Mouse (Mus musculus) liver, adult 2 months (tissue): Measurements from ENCODE around the gene Cep57l1. TPM values are rescaled to one million over a fixed set of nuclear protein-coding genes. Genes with fewer than 3 reads are reported as not detected.
A peak's percentile ranks its signal among the peaks of the same experiment; 100 is the strongest.

Source experiments
- DNase-seq: peaks from one replicate; pipeline ENCODE4 v3.0.0-alpha.2; 2011; ENCODE audit warnings: low read depth, low spot score; ENCODE audit errors: extremely low read depth
- H3K27ac ChIP-seq: fragments of 200-500 bp; replicated peaks from 2 replicates; pipeline ENCODE4 v1.5.1; 2012; ENCODE audit warnings: low read depth, mild to moderate bottlenecking, control low read depth, inconsistent platforms, low read length; ENCODE audit not compliant: insufficient read depth
- H3K27me3 ChIP-seq: fragments of 200-500 bp; 2 replicates; pipeline ENCODE4 v1.6.1; 2012; ENCODE audit warnings: mild to moderate bottlenecking, moderate library complexity, low read length, inconsistent platforms; ENCODE audit not compliant: control insufficient read depth, insufficient read depth
- H3K36me3 ChIP-seq: fragments of 200-500 bp; 2 replicates; pipeline ENCODE4 v1.6.1; 2012; ENCODE audit warnings: low read length, inconsistent platforms; ENCODE audit not compliant: control insufficient read depth, insufficient read depth
- H3K4me1 ChIP-seq: fragments of 200-500 bp; 2 replicates; pipeline ENCODE4 v1.6.1; 2011; ENCODE audit warnings: low read length; ENCODE audit not compliant: control insufficient read depth, insufficient read depth
- H3K4me3 ChIP-seq: fragments of 200-500 bp; 2 replicates; pipeline ENCODE4 v1.5.1; 2011; ENCODE audit warnings: low read depth, mild to moderate bottlenecking, control low read depth, low read length, moderate library complexity; ENCODE audit not compliant: insufficient read depth
- H3K79me2 ChIP-seq: fragments of 200-500 bp; 2 replicates; pipeline ENCODE4 v1.6.1; 2012; ENCODE audit warnings: inconsistent platforms, mild to moderate bottlenecking, low read length, moderate library complexity; ENCODE audit not compliant: control insufficient read depth, insufficient read depth
- H3K9ac ChIP-seq: fragments of 200-500 bp; 2 replicates; pipeline ENCODE4 v1.6.1; 2012; ENCODE audit warnings: low read depth, mild to moderate bottlenecking, control low read depth, inconsistent platforms, low read length
- CTCF ChIP-seq: fragments of 200-500 bp; IDR thresholded peaks from 2 replicates; pipeline ENCODE4 v1.5.1; 2011; ENCODE audit warnings: low read depth, low read length, control low read depth
- POLR2A ChIP-seq: fragments of 200-500 bp; IDR thresholded peaks from 2 replicates; pipeline ENCODE4 v1.6.1; 2011; ENCODE audit warnings: low read length, control low read depth; ENCODE audit not compliant: insufficient read depth; ENCODE audit errors: extremely low read depth
- WGBS: fragments of 180-500 bp; shearing (Covaris S2); methylation state at CpG from one replicate; pipeline ENCODE4 v1.1.7; 2018; 5-methylcytosine and 5-hydroxymethylcytosine counted together
- polyA plus RNA-seq: library from polyadenylated mRNA; depleted of rRNA; stranded (reverse); fragments of >200 nt; gene quantifications from 2 replicates; pipeline ENCODE4 v1.2.3, GENCODE M21; 2012; rRNA removed
- total RNA-seq: library from RNA; depleted of rRNA; stranded (reverse); fragments of >200 nt; gene quantifications from 2 replicates; pipeline ENCODE4 v1.2.3, GENCODE M21; 2014; rRNA removed

Cep57l1 gene
- total RNA-seq (8.4 and 9.2 TPM in 2 replicates), polyA plus RNA-seq (0.82 and 0.83 TPM in 2 replicates)

DNA sequence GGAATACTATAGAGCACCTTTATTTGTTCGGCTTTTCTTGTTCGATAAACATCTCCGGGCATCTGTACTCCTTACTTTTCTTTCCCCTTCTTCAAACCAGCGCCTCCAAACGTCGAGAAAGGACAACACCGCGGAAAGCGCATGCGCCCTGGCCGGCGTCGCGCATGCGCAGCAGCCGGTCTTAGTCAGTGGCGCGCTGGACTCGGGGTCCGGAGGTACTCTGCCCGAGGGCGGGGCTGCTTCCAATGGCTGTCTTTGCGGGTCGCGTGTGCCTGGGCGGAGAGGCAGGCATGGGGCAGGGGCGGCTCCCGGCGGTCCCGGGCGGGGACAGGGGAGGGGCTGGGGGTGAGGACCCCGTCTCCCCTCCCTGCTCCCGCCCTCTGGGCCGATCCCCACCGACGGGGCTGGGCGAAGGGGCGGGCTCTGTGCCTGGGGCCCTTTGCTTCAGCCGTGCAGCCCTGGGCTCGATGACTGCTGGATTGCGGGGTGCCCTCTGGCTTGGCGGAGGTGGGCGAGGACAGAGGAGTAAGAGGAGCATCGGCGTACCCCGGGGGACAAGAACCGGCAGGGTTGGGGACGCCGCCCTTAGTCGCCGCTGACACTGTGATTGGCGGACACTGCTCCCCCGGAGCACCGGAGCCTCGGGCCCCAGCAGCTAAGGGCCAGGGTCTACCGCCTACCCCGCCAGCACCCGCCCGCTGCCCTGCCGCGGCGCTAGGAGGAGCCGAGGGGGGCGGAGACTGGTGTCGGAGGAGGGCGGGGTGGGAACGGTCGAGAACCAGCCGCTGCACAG, at the start of gene Cep57l1, which contains the start of gene Sesn1:
Gene Cep57l1 (minus strand): TSS at position 101 of the 793 bp plus-strand sequence.
Gene Sesn1 (plus strand): TSS at position 165 of the 793 bp plus-strand sequence.
- DNase-seq, result peak; percentile 86

DNA sequence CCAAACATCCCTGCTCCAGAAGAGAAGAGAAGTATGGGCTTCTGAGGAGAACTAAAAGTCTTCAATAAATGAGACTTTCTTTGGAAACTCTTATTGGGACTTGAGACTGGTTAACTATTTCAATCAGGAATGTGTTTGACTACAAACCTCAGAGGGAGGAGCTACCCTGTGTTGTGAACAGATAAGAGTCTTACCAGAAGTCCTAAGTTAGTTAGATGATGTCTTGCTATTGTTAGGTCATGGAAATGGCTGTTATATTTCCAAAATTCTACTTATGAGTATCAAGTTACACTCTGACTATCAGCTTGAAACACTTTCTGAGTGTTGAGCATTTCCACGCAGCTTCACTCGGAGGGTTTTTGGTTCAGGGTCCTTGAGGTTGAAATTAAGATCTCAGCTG, 39.0 kb upstream of the Cep57l1 start:
- Histone ChIP-seq H3K4me1 (peaks cover 2% of the 10 kb centered on the region; the same call in 1 of the 2 replicates), H3K36me3 (no peaks in the 10 kb centered on the region), H3K27me3 (no peaks in the 10 kb centered on the region), H3K79me2 (peaks cover 3% of the 10 kb centered on the region; the same call in 1 of the 2 replicates), H3K9ac (no peak overlapping the region), H3K27ac (no peak overlapping the region), H3K4me3 (no peak overlapping the region)
- WGBS, result 100% methylated on average over 2 of the region's 2 CpGs
- no peak for DNase-seq
- TF ChIP-seq CTCF (no peak), POLR2A (no peak)

More for the DNA sequence above, at the start of gene Cep57l1, which contains the start of gene Sesn1:
- H3K4me1 ChIP-seq, result peaks cover 12% of the 10 kb centered on the region
- H3K79me2 ChIP-seq, result peaks cover 18% of the 10 kb centered on the region
- WGBS, result under 1% methylated on average over 69 of the region's 69 CpGs
- peak within 1 kb of the TSS; percentile 90 for H3K9ac ChIP-seq
- H3K27me3 ChIP-seq, result no peaks in the 10 kb centered on the region
- H3K27ac ChIP-seq, result peak within 1 kb of the TSS; percentile 96
- H3K4me3 ChIP-seq, result peak within 1 kb of the TSS; percentile 83
- TF ChIP-seq CTCF, result no peak
- peak; percentile 75; the same call in 1 of the 2 replicates for TF ChIP-seq POLR2A
- H3K36me3 ChIP-seq, result no peaks in the 10 kb centered on the region

DNA sequence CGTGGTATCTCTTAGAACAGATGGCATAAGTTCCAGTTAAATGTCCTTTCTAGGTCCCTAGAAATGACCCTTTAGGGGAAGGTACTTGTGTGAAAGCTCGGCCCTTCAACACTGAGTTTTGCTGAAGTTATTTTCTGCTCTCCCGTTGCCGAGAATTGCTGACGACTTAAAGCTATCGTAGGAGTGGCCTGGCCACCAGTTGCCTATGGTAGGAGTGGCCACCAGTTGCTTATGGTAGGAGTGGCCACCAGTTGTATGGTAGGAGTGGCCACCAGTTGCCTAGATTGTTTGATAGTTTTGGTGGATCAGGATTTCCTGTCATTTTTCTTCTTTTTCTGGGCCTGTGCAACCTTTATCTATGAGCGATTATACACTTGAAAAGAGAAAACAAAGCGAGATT, 38.1 kb upstream of the Cep57l1 start:
- Histone ChIP-seq H3K27me3 (no peaks in the 10 kb centered on the region), H3K4me3 (no peak overlapping the region), H3K9ac (no peak overlapping the region), H3K27ac (no peak overlapping the region), H3K4me1 (no peaks in the 10 kb centered on the region), H3K36me3 (no peaks in the 10 kb centered on the region), H3K79me2 (peaks cover 3% of the 10 kb centered on the region; the same call in 1 of the 2 replicates)
- TF ChIP-seq POLR2A (no peak), CTCF (no peak)
- WGBS, result 92% methylated on average over 8 of the region's 8 CpGs
- no peak for DNase-seq

DNA sequence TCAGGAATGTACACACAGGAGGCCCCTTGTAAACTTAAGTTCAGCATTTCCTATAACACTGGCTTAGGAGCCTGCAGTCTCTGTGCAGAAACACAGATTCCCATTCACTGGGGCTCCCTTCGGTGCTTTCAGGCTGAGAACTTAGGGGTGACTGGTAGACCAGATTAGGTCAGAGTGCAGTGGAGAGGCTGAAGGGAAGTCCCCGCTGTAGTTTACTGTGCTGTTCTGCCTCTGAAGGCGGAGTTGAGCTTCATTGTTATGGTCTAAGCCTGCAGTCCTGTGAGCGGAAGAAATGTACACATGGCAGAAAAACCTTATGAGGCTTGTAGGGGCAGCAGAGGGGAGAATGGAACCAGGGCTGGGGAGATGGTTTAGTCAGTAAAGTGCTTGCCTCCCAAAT, 29.2 kb upstream of the Cep57l1 start:
- WGBS, result 90% methylated on average over 4 of the region's 4 CpGs
- H3K4me1 ChIP-seq, result peaks cover 2% of the 10 kb centered on the region; the same call in 1 of the 2 replicates
- peaks cover 7% of the 10 kb centered on the region; the same call in 1 of the 2 replicates for H3K79me2 ChIP-seq
- H3K27me3 ChIP-seq, result no peaks in the 10 kb centered on the region
- DNase-seq, result no peak
- no peak for TF ChIP-seq POLR2A
- no peak for TF ChIP-seq CTCF
- H3K36me3 ChIP-seq, result no peaks in the 10 kb centered on the region
- no peak overlapping the region for H3K4me3 ChIP-seq
- no peak overlapping the region for H3K27ac ChIP-seq
- no peak overlapping the region for H3K9ac ChIP-seq

DNA sequence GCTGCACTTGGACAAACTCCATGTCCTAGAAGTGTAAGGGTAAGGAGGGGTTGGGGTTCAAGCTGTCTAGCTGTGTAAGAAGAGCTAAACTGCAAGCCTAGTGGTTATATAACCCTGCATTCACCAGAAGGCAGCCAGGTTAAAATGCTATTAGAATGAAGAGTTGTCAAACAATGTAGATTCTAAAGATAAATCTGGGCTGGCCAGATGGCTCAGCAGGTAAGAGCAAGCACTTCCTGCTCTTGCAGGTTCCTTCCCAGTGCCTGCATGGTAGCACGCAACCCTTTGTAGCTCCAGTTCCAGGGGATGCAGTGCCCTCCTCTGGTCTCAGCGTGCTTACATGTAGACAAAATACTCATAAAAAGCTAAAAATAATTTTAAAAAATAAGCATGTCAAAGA, 24.5 kb upstream of the Cep57l1 start:
- Histone ChIP-seq H3K9ac (no peak overlapping the region), H3K4me1 (peaks cover 3% of the 10 kb centered on the region; the same call in 1 of the 2 replicates), H3K36me3 (no peaks in the 10 kb centered on the region), H3K4me3 (no peak overlapping the region), H3K27me3 (no peaks in the 10 kb centered on the region), H3K27ac (no peak overlapping the region), H3K79me2 (peaks cover 16% of the 10 kb centered on the region; the same call in 1 of the 2 replicates)
- 98% methylated on average over 2 of the region's 2 CpGs for WGBS
- no peak for TF ChIP-seq POLR2A
- TF ChIP-seq CTCF, result no peak
- DNase-seq, result no peak
